Mouse (Mus musculus) bone marrow macrophage, adult 2 months (primary cell): ENCODE measurements around the gene Reg3a.

Experiments
- CTCF ChIP-seq: IDR thresholded peaks from 2 replicates; pipeline ENCODE4 v1.5.1; 2012; ENCODE audit warnings: low read depth, mild to moderate bottlenecking, low read length, moderate library complexity
- POLR2A ChIP-seq: IDR thresholded peaks from 2 replicates; pipeline ENCODE4 v1.6.1; 2012; ENCODE audit warnings: mild to moderate bottlenecking, low read depth, low read length, borderline replicate concordance

DNA sequence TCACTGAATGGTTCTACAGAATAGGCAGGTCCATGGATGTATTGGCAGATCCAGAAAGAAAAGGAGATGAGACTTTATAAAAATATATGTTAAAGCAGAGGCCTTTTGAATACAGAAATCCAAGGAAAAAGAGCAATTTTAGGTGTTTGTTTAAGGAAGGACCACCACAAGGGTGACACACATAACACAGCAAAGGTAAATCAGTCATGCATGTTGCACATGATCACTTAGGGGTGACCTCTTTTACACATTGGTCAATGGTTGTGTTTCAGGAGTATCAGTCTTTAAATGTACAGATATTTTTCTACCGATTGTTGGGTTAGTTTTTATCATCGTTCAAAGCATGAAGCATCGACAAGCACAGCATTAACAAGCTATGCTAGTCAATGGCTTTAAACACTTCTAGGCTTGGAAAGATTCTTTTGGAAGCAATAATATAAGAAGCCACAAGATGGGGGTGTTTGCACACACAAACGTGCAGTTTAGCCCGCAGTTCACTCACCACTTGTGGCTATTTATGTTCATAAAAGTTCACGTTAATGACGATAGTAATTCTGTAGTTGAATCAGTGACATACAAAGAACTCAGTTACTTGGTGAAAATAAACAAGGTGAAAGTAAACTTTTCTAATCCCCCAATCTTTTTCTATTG, 48.5 kb upstream of the Reg3a start:
- TF ChIP-seq POLR2A (no peak), CTCF (no peak)
